Mouse (Mus musculus) E14TG2a.4 (cell line): ENCODE results near the gene Rps10.

ENCODE experiments used
- H3K27me3 ChIP-seq: 2 replicates; pipeline ENCODE4 v1.6.1; 2014; ENCODE audit warnings: low read length, control low read depth; ENCODE audit not compliant: insufficient read depth
- H3K36me3 ChIP-seq: 2 replicates; pipeline ENCODE4 v1.6.1; 2014; ENCODE audit warnings: low read length, control low read depth; ENCODE audit not compliant: insufficient read depth
- H3K4me1 ChIP-seq: replicated peaks from 2 replicates; pipeline ENCODE4 v1.6.1; 2014; ENCODE audit warnings: low read depth, low read length, control low read depth
- H3K4me3 ChIP-seq: replicated peaks from 2 replicates; pipeline ENCODE4 v1.5.1; 2014; ENCODE audit warnings: mild to moderate bottlenecking, low read length
- H3K9me3 ChIP-seq: 2 replicates; pipeline ENCODE4 v1.6.1; 2014; ENCODE audit warnings: low read length, control low read depth
- CTCF ChIP-seq: conservative IDR thresholded peaks from 2 replicates; pipeline ENCODE4 v1.5.1; 2014; ENCODE audit warnings: low read length
- NANOG ChIP-seq: IDR thresholded peaks from 2 replicates; pipeline ENCODE4 v1.6.1; 2014; ENCODE audit warnings: borderline replicate concordance, low read length, mixed read lengths
- POU5F1 ChIP-seq: IDR thresholded peaks from 2 replicates; pipeline ENCODE4 v1.6.1; 2014; ENCODE audit warnings: low read length, borderline replicate concordance

The Rps10 gene

GRCm38 (mm10) chr17:27625455-27626251 lies 10.8 kb downstream of the Rps10 start:
- Histone ChIP-seq H3K9me3 (no peaks in the 10 kb centered on the region), H3K4me1 (peaks cover 74% of the 10 kb centered on the region), H3K36me3 (peaks cover 25% of the 10 kb centered on the region), H3K4me3 (no peak overlapping the region), H3K27me3 (no peaks in the 10 kb centered on the region)
- TF ChIP-seq CTCF (no peak), NANOG (no peak), POU5F1 (no peak)

DNA sequence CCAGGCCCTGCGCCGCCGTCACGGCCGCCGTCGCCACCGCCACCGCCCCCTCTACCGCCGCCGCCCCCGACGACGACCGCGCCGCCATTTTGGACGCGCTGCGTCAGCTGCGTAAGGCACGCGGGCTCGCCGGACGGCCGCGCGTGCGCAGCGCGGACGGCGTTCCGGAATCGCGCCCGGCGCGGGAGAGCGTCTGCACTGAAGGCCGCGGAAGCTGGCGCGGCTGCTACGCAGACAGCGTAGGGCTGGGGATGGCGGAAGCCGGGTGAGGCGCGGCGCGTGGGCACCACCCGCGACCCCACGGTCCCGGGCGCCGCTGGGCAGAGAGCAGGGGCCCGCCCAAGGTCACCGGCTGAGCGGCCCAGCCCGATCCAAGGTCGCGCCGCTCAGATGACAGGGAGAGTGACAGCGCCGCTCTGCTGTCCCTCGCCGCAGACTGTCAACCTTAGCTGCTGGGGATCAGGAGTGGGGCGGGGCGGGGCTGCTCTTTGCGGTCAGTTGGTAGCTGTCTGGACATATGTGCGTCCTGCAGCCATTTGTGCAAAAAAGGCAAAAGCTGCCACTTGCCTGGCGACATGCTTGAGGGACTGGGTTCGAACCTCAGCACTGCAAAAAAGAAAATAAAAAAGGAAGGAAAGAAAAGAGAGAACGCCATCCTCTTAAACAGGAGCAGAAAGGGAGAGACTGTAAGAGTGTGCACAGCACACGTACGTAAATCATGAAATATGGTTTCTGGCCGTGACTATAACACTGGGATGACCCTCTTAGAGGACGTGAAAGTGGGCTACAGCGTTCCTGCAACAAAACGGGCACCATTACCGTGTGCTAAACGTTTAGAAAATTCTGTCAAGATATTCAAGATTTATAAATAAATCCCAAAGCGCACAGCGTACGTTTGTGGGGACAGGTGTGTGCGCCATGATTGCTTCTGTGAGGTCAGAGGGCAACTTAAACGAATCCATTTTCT lies 12.8 kb downstream of the Rps10 start, which contains the start of gene Nudt3:
Gene Nudt3 (minus strand): TSS at position 136 of the 967 bp plus-strand sequence.
- Histone ChIP-seq H3K4me1 (peaks cover 79% of the 10 kb centered on the region), H3K4me3 (peak within 1 kb of the TSS; percentile 92), H3K9me3 (no peaks in the 10 kb centered on the region), H3K27me3 (no peaks in the 10 kb centered on the region), H3K36me3 (peaks cover 22% of the 10 kb centered on the region)
- TF ChIP-seq POU5F1, result no peak
- TF ChIP-seq CTCF, result no peak
- TF ChIP-seq NANOG, result no peak

- peaks cover 26% of the 10 kb centered on the region for H3K36me3 ChIP-seq
- no peaks in the 10 kb centered on the region for H3K27me3 ChIP-seq
- H3K4me1 ChIP-seq, result peaks cover 82% of the 10 kb centered on the region
- H3K9me3 ChIP-seq, result no peaks in the 10 kb centered on the region
- peak overlapping the region; percentile 92 for H3K4me3 ChIP-seq
- TF ChIP-seq CTCF, result no peak
- TF ChIP-seq NANOG, result no peak
- TF ChIP-seq POU5F1, result no peak
Measured at GRCm38 (mm10) chr17:27622611-27623359, 13.7 kb downstream of the Rps10 start.

DNA sequence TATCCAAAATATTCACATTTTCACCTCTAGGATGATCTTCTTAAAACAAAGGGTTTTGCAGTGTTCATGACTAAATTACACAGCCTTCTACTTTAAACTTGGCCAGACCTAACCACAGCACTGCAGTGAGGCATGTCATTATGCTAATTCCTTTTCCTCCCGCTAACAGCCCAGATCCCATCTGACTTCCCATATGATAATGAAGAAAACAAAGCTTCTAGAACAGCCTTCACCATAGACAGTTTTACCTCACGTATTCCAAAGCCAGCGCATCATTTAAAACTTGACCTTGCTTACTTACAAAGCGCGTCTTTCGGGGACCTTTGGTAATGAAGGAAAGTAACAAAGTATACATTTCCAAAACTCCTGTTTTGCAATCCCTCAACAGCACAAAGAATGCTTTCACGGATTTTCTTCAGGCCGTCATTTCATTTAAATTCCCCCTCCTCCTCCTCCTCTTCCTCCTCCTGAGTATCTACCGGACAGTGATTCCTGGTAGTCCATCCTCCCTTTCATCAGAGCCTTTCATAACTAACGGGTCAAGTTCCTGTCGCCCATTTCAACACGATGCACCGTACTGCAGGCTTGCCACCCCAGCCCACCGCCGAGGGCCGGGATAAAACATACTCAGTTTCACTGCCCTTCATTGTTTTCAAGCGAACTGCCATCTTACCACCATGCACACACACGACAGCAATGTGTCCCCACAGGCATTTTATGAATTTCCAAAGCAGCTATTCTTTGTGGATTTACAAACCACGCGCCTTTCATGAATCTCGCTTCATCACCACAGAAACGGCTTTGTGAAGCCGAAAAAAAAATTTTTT lies 14.6 kb downstream of the Rps10 start:
- Histone ChIP-seq H3K4me3 (peak overlapping the region; percentile 92), H3K36me3 (peaks cover 31% of the 10 kb centered on the region), H3K4me1 (peaks cover 84% of the 10 kb centered on the region), H3K9me3 (no peaks in the 10 kb centered on the region), H3K27me3 (no peaks in the 10 kb centered on the region)
- no peak for TF ChIP-seq CTCF
- no peak for TF ChIP-seq POU5F1
- TF ChIP-seq NANOG, result no peak

- H3K4me3 ChIP-seq, result peak overlapping the region; percentile 92
- no peaks in the 10 kb centered on the region for H3K9me3 ChIP-seq
- no peaks in the 10 kb centered on the region for H3K27me3 ChIP-seq
- H3K36me3 ChIP-seq, result peaks cover 36% of the 10 kb centered on the region
- H3K4me1 ChIP-seq, result peaks cover 85% of the 10 kb centered on the region
- no peak for TF ChIP-seq CTCF
- TF ChIP-seq POU5F1, result no peak
- TF ChIP-seq NANOG, result no peak
Measured at GRCm38 (mm10) chr17:27621161-27621560, 15.3 kb downstream of the Rps10 start.

DNA sequence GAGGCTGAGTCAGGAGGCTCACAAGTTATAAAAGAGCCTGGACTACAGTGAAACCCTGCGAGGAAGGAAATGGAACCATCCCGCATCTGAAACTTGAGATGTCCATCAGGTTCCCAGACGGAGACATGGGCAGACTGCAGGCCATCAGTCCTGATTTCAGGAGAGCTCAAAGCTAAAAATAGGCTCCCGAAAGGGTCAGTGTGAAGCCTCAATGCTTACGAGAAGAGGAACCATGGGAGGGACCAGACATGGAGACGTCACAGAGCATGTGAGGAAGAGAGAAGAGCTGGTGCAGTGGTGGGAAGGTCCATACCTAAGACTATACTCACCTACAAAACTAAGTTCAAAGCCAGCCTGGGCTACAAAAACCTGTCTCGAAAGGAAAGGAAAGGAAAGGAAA lies 21.1 kb downstream of the Rps10 start:
- no peak overlapping the region for H3K4me3 ChIP-seq
- H3K27me3 ChIP-seq, result no peaks in the 10 kb centered on the region
- no peaks in the 10 kb centered on the region for H3K9me3 ChIP-seq
- no peak for TF ChIP-seq POU5F1
- no peak for TF ChIP-seq NANOG
- no peak for TF ChIP-seq CTCF
- H3K4me1 ChIP-seq, result peaks cover 95% of the 10 kb centered on the region
- peaks cover 74% of the 10 kb centered on the region for H3K36me3 ChIP-seq

DNA sequence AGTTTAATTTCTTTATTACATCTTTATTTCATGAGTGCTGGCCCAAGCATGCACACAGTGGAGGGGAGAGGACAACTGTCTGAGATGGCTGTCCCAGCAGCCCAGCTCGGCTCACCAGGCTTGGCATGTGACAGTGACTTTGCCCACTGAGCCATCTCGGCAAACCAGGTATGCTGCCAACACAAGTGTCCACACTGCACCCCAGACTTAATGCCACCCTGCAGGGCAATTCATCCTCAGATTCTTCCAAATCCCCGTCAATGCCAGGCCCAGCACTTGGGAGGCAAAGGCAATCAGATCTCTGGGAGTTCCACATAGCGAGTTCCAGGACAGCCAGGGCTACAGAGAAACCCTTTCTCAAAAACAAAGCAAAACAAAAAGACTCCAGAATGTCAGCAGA lies 23.5 kb downstream of the Rps10 start:
- Histone ChIP-seq H3K9me3 (no peaks in the 10 kb centered on the region), H3K27me3 (no peaks in the 10 kb centered on the region), H3K36me3 (peaks cover 81% of the 10 kb centered on the region), H3K4me1 (peaks cover 96% of the 10 kb centered on the region), H3K4me3 (no peak overlapping the region)
- TF ChIP-seq NANOG (no peak), CTCF (no peak), POU5F1 (no peak)
